Mouse (Mus musculus) layer of hippocampus, adult 9-11 months (tissue): ENCODE measurements at regions not wholly inside any gene's neighbourhood (a gene's known extent, or its start where the extent isn't known, plus 50 kb on each side); places are given as distances from the start of the nearest gene placed in this dataset.
A peak's percentile ranks its signal among the peaks of the same experiment; 100 is the strongest.

Source experiments
- DNase-seq: peaks from one replicate; pipeline ENCODE4 v3.0.0; 2022

- no peak for DNase-seq
Measured at GRCm38 (mm10) chr14:36618459-36619085, 350.0 kb downstream of the Ccser2 start.

GRCm38 (mm10) chr14:36617987-36618386 is 350.6 kb downstream of the Ccser2 start:
- no peak for DNase-seq

- peak; percentile 5 for DNase-seq
Measured at GRCm38 (mm10) chr14:36614926-36615325, 353.7 kb downstream of the Ccser2 start.

- DNase-seq, result no peak
Measured at GRCm38 (mm10) chr14:36612860-36613259, 355.7 kb downstream of the Ccser2 start.

- DNase-seq, result peak; percentile 11
Measured at GRCm38 (mm10) chr14:36584065-36584635, 384.4 kb downstream of the Ccser2 start.

GRCm38 (mm10) chr14:36583338-36584064 is 385.1 kb downstream of the Ccser2 start:
- peak; percentile 41 for DNase-seq

GRCm38 (mm10) chr14:36563229-36563865 is 405.2 kb downstream of the Ccser2 start:
- DNase-seq, result no peak

GRCm38 (mm10) chr14:36537402-36537801 is 431.2 kb downstream of the Ccser2 start:
- DNase-seq, result peak; percentile 4

GRCm38 (mm10) chr14:36527310-36527709 is 432.6 kb downstream of the 4930474N05Rik start:
- DNase-seq, result no peak

- peak; percentile 66 for DNase-seq
Measured at GRCm38 (mm10) chr14:36525591-36526037, 430.9 kb downstream of the 4930474N05Rik start.

- no peak for DNase-seq
Measured at GRCm38 (mm10) chr14:36502076-36502994, 407.6 kb downstream of the 4930474N05Rik start.

- DNase-seq, result no peak
Measured at GRCm38 (mm10) chr14:36499323-36499722, 404.6 kb downstream of the 4930474N05Rik start.

- DNase-seq, result no peak
Measured at GRCm38 (mm10) chr14:36485499-36485898, 390.8 kb downstream of the 4930474N05Rik start.

- peak; percentile 47 for DNase-seq
Measured at GRCm38 (mm10) chr14:36471617-36472016, 376.9 kb downstream of the 4930474N05Rik start.

- DNase-seq, result no peak
Measured at GRCm38 (mm10) chr14:36470362-36470761, 375.6 kb downstream of the 4930474N05Rik start.

- no peak for DNase-seq
Measured at GRCm38 (mm10) chr14:36453049-36453448, 358.3 kb downstream of the 4930474N05Rik start.

GRCm38 (mm10) chr14:36450126-36450525 is 355.4 kb downstream of the 4930474N05Rik start:
- no peak for DNase-seq

GRCm38 (mm10) chr14:36414656-36415273 is 320.0 kb downstream of the 4930474N05Rik start:
- no peak for DNase-seq

- DNase-seq, result no peak
Measured at GRCm38 (mm10) chr14:36414180-36414579, 319.5 kb downstream of the 4930474N05Rik start.
